In genomic region chr9:13544133-13544532, GRCm38 (mm10) we compare ENCODE assay signal across 19 mouse cellular contexts.
DNase-seq lines count a peak whose midpoint lies in the region; TF ChIP-seq lines count a peak whose summit lies in the region.
"Had no signal": no experiment of that assay in that cellular context is flagged by ENCODE, and none has a peak within 500 bp of the region (broad histone marks: within the 10 kb centered on the region; RNA-seq: fewer than 3 reads in every experiment).

No protein-coding gene starts in this region.

- no peaks in the 10 kb centered on the region for H3K27me3 ChIP-seq in myocyte (ENCODE audit: control insufficient read depth, insufficient read depth, insufficient read length)
- H3K27me3 ChIP-seq: CH12.LX; embryonic facial prominence, embryonic 13.5 days; forebrain, embryonic 13.5 days; hindbrain, embryonic 12.5 days had no signal

- H3K79me2 ChIP-seq in myocyte (ENCODE audit: control insufficient read depth, insufficient read depth): no peaks in the 10 kb centered on the region

- H3K4me3 ChIP-seq in myocyte: no peak overlapping the region
- H3K4me3 ChIP-seq: embryonic facial prominence, embryonic 13.5 days; forebrain, embryonic 13.5 days; heart, embryonic 10.5 days; hindbrain, embryonic 12.5 days had no signal

- H3K36me3 ChIP-seq in myocyte (ENCODE audit: control insufficient read depth, insufficient read depth): no peaks in the 10 kb centered on the region
- H3K36me3 ChIP-seq: embryonic facial prominence, embryonic 13.5 days; heart, embryonic 10.5 days; hindbrain, embryonic 12.5 days had no signal

- H3K4me2 ChIP-seq in myocyte (ENCODE audit: low read depth): peak overlapping the region; percentile 12
- H3K4me2 ChIP-seq: embryonic facial prominence, embryonic 13.5 days; hindbrain, embryonic 12.5 days had no signal

- peak; percentile 50 for DNase-seq in adrenal gland, adult 2 months
- DNase-seq in adrenal gland, adult 8-10 months: no peak
- peak; percentile 62 for DNase-seq in 3T3-L1 (ENCODE audit: low read depth, low spot score)
- peak; percentile 13 for DNase-seq in adrenal gland, postnatal 10 days
- DNase-seq in T-cell, adult 2 months (ENCODE audit: low spot score): no peak
- no peak for DNase-seq in natural killer cell, adult 2 months (ENCODE audit: low spot score in 2 of 2)
- DNase-seq: cerebellum, adult 11 months; cerebellum, adult 8-10 months; cerebellum, postnatal 25 days; gastrocnemius, postnatal 36 days; heart, adult 11 months; heart, postnatal 10 days; heart, postnatal 4 days had no signal

- no peak overlapping the region for H3ac ChIP-seq in myocyte (ENCODE audit: control insufficient read depth, insufficient read length)

- no peak for TF ChIP-seq POLR2A in myocyte (IDR thresholded peaks at IDR 0.05; ENCODE audit: insufficient read length, low read depth)

TF ChIP-seq in myocyte, 11 proteins besides CTCF, POLR2A, EP300 and RAD21:
- TF ChIP-seq CEBPB (IDR thresholded peaks at IDR 0.05; ENCODE audit: insufficient read depth, poor library complexity, severe bottlenecking) (no peak), MYOD1 (IDR thresholded peaks at IDR 0.05; ENCODE audit: control insufficient read depth in 1 of 3, insufficient read length in 2 of 3, low read depth in 2 of 3) (no peak), MYOG (IDR thresholded peaks at IDR 0.05; ENCODE audit: control insufficient read depth in 1 of 3, insufficient read depth in 1 of 3, insufficient read length in 2 of 3, low read depth in 2 of 3) (no peak), E2F4 (IDR thresholded peaks at IDR 0.05; ENCODE audit: insufficient read depth) (no peak)

Comparison
In these comparisons a context has a peak if more than half of its experiments do, and no peak if none do; other contexts are left out.
1. DNase-seq: peak in adrenal gland, adult 2 months (single experiment), 3T3-L1 (single experiment) and adrenal gland, postnatal 10 days (single experiment); none in adrenal gland, adult 8-10 months (single experiment), T-cell, adult 2 months (single experiment) and natural killer cell, adult 2 months (0 of 2).